Mouse (Mus musculus) cerebellum, adult 9-11 months (tissue): ENCODE data around the gene Nudt7.

Experiments
- DNase-seq: peaks from one replicate; pipeline ENCODE4 v3.0.0; 2022

The Nudt7 gene

GRCm38 (mm10) chr8:114133510-114134362 lies at the start of gene Nudt7:
Gene Nudt7 (plus strand): TSS chr8:114133557.
- peak; percentile 90 for DNase-seq

- DNase-seq, result no peak
Measured at GRCm38 (mm10) chr8:114087932-114088331, 45.4 kb upstream of the Nudt7 start.

DNA sequence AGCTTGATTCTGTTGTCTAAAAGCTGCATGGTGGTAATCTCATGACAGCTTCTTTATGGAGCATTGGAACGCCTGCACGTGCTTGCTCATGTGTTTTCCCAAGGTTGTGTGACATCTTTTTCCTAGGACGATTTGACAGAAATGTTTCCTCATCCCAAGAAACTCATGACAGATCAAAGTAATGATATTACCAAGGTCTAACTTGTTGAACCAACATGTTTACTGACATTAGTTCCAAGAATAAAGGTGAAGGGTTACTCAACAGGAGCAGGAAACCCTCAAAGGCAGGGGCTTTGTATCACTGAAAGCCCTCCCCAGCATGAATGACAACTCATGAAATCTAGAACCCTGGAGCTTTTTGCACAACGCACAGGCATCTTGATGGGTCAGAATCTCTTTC lies 42.6 kb upstream of the Nudt7 start:
- no peak for DNase-seq

GRCm38 (mm10) chr8:114093321-114093720 lies 40.0 kb upstream of the Nudt7 start:
- DNase-seq, result no peak

GRCm38 (mm10) chr8:114094526-114094925 lies 38.8 kb upstream of the Nudt7 start:
- no peak for DNase-seq

DNA sequence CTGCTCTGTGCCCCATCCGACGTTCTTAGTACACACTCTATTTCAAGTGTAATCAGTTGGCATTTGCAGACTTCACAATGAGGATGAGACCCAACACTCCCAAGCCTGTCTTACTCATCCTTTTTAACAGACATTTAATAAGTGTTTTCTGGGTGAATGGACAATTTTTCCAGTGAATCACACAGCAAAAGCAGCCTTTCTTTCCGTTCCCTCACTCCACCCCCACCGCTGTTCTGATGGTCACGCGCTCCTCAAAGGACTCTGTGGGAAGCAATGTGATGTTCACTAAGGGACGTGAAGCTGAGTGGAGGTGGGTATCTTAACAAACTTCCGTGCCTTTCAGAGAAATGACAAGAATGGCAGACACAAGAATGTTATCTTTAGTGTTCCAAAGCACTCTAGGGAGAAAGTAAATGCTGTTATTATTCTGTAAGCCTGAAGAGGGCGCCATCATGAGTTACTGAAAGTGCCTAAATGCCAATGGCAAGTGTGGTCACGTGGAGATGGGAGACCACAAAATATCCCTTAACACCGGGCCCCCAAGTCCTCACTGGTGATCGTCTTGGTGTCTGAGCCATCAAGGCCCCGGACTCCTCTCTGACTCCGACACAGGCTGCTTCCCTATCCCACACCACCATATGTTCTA lies 32.7 kb upstream of the Nudt7 start:
- no peak for DNase-seq

DNA sequence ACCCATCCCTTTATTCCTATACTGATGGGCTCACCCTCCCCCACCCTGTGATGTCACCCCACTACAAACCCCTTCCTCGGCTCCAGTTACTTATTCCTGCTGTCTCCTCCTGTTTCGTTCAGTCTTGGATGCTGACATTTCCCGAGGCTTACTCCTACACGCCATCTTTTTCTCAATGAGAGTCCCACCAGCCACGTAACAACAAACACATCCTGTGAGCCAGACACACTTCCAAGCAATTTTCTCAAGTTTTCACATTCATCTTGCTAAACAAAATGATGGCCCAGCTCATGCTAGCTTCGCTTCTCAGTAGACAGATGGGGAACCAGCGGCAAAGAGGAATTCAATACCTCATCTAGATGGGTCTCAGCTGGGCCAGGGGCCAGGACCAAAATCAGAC lies 30.0 kb upstream of the Nudt7 start:
- DNase-seq, result no peak

- DNase-seq, result no peak
Measured at GRCm38 (mm10) chr8:114105971-114106370, 27.4 kb upstream of the Nudt7 start.

- DNase-seq, result no peak
Measured at GRCm38 (mm10) chr8:114109365-114110140, 23.8 kb upstream of the Nudt7 start.

GRCm38 (mm10) chr8:114115076-114115475 lies 18.3 kb upstream of the Nudt7 start:
- DNase-seq, result no peak

DNA sequence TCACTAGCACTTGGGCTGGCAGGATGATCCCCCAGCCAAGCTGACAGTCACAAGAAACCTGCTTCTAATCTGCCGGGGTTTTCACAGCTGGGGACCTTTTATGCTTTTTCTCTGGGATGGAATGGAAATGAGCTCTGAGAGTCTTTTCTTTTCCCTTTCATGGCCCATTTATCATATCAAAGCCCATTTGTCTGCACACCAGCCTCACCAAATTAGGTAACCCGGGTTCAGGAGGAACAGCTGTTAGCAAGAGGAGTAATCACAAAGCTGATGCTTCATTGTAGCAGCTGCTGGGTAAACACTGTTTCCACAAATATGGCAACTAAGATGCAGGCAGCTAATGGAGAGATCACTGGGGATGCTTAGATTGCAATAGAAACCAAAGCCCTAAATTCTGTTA lies 17.3 kb upstream of the Nudt7 start:
- no peak for DNase-seq

- DNase-seq, result no peak
Measured at GRCm38 (mm10) chr8:114117439-114117838, 15.9 kb upstream of the Nudt7 start.

DNA sequence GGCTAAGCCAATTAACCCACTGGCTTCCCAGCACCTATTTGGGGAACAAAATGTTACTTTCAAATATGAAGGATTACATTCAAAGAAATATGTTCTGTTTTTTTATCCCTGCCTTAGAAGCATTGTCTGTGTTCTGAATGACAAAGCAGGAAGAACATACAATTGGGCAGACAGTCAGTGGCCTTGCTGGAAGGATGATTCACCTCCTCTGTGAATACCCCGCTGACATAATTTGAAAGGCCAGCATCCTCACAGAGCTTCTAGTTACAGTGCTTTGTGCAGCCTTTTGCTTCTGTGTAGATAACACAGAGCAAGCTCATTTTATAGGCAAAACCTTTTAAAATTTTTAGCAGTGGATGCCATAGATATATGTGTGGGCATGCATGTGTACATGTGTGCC lies 11.6 kb upstream of the Nudt7 start:
- DNase-seq, result no peak

DNA sequence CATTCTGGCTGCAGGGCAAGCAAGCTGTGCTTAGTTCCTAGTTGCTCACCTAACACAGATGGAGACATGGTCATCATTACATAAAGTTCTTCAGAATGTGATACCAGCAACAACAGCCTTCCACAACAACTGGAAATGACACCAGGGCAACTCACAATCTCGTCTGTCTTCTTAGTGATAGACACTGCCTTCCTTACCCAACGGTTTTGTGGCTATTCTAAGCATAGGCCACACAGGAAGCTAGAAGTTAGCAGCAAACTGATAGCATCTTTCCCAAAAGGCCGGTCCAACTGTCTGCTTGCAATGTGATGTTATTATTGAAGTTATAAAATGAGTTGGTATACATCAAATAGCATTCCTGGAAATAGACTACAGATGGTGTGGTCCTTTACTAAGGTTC lies 9.7 kb upstream of the Nudt7 start:
- no peak for DNase-seq

DNA sequence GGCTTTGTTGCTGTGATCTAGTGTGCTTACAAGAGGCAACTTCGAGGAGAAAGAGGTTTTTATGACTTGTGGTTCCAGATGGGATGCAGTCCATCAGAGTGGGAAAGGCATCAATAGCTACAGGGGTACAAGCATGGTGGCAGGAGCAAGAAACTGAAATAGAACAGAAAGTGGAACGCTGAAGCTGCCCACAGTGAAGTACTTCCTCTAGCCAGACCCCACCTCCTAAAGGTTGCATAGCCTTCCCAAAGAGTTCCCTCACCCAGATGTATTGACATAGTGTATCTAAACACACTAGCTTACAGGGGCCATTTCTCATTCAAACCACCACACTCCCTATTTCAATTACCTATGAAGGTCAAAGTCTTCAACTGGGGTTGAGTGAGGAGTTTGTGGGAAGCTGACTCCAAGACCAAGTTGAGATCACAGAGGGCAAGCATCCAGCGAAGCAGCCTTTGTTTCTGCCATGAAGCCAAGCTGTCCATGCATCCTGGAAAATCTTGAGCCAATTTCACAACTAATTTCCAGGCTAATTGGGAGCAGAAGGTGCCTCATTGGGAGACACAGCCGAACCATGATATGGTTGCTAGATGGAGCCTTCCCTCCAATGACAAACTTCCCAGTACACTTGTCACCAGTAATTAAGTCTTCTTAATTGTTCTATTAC lies 9.1 kb upstream of the Nudt7 start:
- DNase-seq, result peak; percentile 11

GRCm38 (mm10) chr8:114130838-114131237 lies 2.5 kb upstream of the Nudt7 start:
- no peak for DNase-seq

GRCm38 (mm10) chr8:114131421-114131820 lies 1.9 kb upstream of the Nudt7 start:
- DNase-seq, result no peak

DNA sequence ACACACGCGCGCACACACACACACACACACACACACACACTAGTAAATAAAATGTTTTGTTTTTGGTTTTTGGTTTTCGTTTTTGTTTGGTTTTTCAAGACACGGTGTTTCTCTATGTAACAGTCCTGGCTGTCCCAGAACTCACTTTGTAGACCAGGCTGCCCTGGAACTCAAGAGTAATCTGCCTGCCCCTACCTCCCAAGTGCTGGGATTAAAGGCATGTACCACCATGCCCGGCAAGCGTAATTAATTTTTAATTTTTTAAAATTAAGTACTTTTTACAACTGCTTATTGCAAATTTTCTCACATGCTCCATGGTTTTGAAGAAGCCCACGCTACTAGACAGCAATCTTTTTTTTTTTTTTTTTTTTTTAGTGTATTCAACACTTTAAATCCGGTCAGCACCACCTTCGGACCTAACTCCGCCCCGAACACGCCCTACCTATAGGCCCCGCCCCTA lies 277 bp upstream of the Nudt7 start:
- DNase-seq, result peak; percentile 9

DNA sequence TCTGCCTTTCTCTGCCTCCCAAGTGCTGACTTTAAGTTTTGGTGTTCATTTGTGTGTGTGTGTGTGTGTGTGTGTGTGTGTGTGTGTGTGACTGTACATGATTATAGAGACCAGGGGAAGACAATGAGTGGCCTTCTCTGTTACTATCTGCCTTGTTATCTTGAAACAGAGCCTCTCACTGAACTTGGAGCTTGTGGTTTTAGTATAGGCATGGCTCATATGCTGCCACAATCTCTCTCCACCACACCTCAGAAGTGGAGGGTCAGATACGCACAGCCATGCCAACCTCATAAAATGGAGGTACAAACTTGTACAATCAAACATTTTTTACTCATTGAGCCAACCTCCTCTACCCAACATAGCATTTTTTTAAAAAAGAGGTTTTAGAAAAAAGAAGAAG lies 3.4 kb downstream of the Nudt7 start:
- no peak for DNase-seq

DNA sequence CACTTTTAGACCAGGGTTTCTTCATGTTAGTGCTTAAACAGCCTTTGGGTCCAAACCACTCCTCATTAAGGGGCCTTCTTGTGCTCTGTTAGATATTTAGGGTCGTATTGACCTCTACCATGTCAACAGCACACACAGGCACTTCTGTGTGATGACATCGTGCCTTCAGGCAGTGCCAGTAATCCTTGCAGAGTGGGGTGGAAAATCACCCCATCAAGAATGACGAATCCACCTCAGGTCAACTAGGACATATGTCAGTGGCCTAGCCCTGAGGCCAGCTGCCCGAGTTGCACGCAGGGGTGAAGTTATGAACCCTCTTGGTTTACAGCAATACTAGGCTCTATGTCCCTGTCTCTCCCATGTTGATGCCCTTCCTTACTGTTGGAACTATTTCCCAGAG lies 3.8 kb downstream of the Nudt7 start:
- no peak for DNase-seq

- DNase-seq, result no peak
Measured at GRCm38 (mm10) chr8:114140437-114140836, 7.1 kb downstream of the Nudt7 start.

DNA sequence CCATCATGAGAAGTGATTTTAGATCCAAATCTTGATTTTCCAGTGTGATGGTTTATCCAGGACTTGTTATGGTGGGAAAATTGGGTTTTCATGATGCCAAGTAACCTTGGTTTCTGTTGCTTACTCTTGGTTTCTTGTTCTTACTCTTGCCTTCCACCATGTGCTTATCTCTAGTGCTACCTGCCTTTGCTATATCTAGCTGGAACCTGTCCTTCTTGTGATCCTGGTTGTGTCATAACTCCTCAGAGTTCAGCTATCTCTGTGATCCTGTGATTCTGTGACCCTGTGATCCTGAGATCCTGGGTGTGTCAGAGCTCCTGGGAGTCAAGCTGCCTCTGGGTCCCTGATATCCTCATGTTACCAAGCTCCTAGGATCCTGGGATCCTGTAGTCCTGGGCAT lies 8.8 kb downstream of the Nudt7 start:
- DNase-seq, result no peak
